Mouse (Mus musculus) liver (tissue): ENCODE measurements at regions not wholly inside any gene's neighbourhood (a gene's known extent, or its start where the extent isn't known, plus 50 kb on each side); places are given as distances from the start of the nearest gene placed in this dataset.

Experiments used
- DNase-seq: peaks from one replicate; pipeline ENCODE4 v3.0.0-alpha.2; 2020; ENCODE audit warnings: mixed read lengths

GRCm38 (mm10) chr4:105394366-105394765 is 237.2 kb downstream of the Plpp3 start:
- DNase-seq: no peak

- no peak for DNase-seq
Observed at GRCm38 (mm10) chr4:105397451-105397850, 240.3 kb downstream of the Plpp3 start.

- no peak for DNase-seq
Observed at GRCm38 (mm10) chr4:105402021-105402420, 244.9 kb downstream of the Plpp3 start.

- no peak for DNase-seq
Observed at GRCm38 (mm10) chr4:105403169-105403568, 246.0 kb downstream of the Plpp3 start.

GRCm38 (mm10) chr4:105403686-105404085 is 246.5 kb downstream of the Plpp3 start:
- no peak for DNase-seq

GRCm38 (mm10) chr4:105405728-105406127 is 248.6 kb downstream of the Plpp3 start:
- no peak for DNase-seq

- DNase-seq: no peak
Observed at GRCm38 (mm10) chr4:105406786-105407464, 249.8 kb downstream of the Plpp3 start.

- no peak for DNase-seq
Observed at GRCm38 (mm10) chr4:105408896-105409295, 251.7 kb downstream of the Plpp3 start.

- no peak for DNase-seq
Observed at GRCm38 (mm10) chr4:105417166-105417565, 260.0 kb downstream of the Plpp3 start.

- no peak for DNase-seq
Observed at GRCm38 (mm10) chr4:105422466-105422865, 265.3 kb downstream of the Plpp3 start.

- DNase-seq: no peak
Observed at GRCm38 (mm10) chr4:105423727-105424201, 266.6 kb downstream of the Plpp3 start.

- no peak for DNase-seq
Observed at GRCm38 (mm10) chr4:105425086-105425485, 267.9 kb downstream of the Plpp3 start.

- no peak for DNase-seq
Observed at GRCm38 (mm10) chr4:105427581-105427980, 270.4 kb downstream of the Plpp3 start.

- DNase-seq: no peak
Observed at GRCm38 (mm10) chr4:105429381-105430100, 272.4 kb downstream of the Plpp3 start.

GRCm38 (mm10) chr4:105432461-105432860 is 275.3 kb downstream of the Plpp3 start:
- DNase-seq: no peak

GRCm38 (mm10) chr4:105437141-105437540 is 280.0 kb downstream of the Plpp3 start:
- DNase-seq: no peak

- DNase-seq: no peak
Observed at GRCm38 (mm10) chr4:105449046-105449860, 292.1 kb downstream of the Plpp3 start.

GRCm38 (mm10) chr4:105450881-105451280 is 293.7 kb downstream of the Plpp3 start:
- DNase-seq: no peak

GRCm38 (mm10) chr4:105451871-105452270 is 294.7 kb downstream of the Plpp3 start:
- DNase-seq: no peak

GRCm38 (mm10) chr4:105456955-105457621 is 299.9 kb downstream of the Plpp3 start:
- no peak for DNase-seq

GRCm38 (mm10) chr4:105459991-105460688 is 303.0 kb downstream of the Plpp3 start:
- DNase-seq: no peak

- DNase-seq: no peak
Observed at GRCm38 (mm10) chr4:105460689-105461005, 303.5 kb downstream of the Plpp3 start.
